Mouse (Mus musculus): ENCODE data around the gene Txlng.

The Txlng gene

GRCm38 (mm10) chrX:162760115-162760942, 68.9 kb downstream of the Txlng start, which contains the start of gene Rbbp7:
Rbbp7 (plus strand) TSS chrX:162760402.
- peak; percentile 89 for DNase-seq (ENCODE audit: low spot score)

- peak; percentile 55 for DNase-seq (ENCODE audit: low spot score)
Observed at GRCm38 (mm10) chrX:162759251-162760114, 69.8 kb downstream of the Txlng start.

GRCm38 (mm10) chrX:162756058-162756457, 73.2 kb downstream of the Txlng start:
- no peak for DNase-seq (ENCODE audit: low spot score)

GRCm38 (mm10) chrX:162754314-162754713, 74.9 kb downstream of the Txlng start:
- DNase-seq (ENCODE audit: low spot score): no peak

GRCm38 (mm10) chrX:162752418-162752817, 76.8 kb downstream of the Txlng start:
- DNase-seq (ENCODE audit: low spot score): no peak

- no peak for DNase-seq (ENCODE audit: low spot score)
Observed at GRCm38 (mm10) chrX:162748696-162749420, 80.4 kb downstream of the Txlng start.

GRCm38 (mm10) chrX:162736140-162736659, 93.1 kb downstream of the Txlng start:
- DNase-seq (ENCODE audit: low spot score): no peak

- DNase-seq (ENCODE audit: low spot score): peak; percentile 65
Observed at GRCm38 (mm10) chrX:162734997-162735929, 94.0 kb downstream of the Txlng start.

- no peak for DNase-seq (ENCODE audit: low spot score)
Observed at GRCm38 (mm10) chrX:162730031-162730430, 99.2 kb downstream of the Txlng start.

Measured in layer of hippocampus, adult 11-12 months (tissue).